Mouse (Mus musculus) heart, adult 11 months (tissue): ENCODE data around the gene Pdlim7.

Source experiments
- DNase-seq: peaks from one replicate; pipeline ENCODE4 v3.0.0; 2022

Pdlim7 gene

DNA sequence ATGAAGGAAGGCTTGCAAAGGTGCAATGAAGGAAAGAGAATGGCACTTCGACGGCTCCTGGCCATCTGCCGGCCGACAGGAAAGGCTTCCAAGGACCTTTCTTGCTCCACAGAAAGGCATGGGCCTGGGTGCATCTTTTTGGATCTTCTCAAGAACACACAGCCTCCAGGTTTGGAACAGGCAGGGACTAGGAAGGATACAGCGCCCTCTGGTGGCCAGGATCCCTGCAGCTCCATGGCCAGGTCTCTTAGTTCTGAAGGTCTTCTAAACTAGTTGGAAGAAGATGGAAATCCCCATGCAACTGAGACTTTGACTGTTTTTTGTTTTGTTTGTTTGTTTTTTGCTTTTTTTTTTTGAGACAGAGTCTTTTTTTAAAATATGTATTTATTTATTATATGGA is 3.5 kb upstream of the Pdlim7 start:
- DNase-seq: peak; percentile 96

DNA sequence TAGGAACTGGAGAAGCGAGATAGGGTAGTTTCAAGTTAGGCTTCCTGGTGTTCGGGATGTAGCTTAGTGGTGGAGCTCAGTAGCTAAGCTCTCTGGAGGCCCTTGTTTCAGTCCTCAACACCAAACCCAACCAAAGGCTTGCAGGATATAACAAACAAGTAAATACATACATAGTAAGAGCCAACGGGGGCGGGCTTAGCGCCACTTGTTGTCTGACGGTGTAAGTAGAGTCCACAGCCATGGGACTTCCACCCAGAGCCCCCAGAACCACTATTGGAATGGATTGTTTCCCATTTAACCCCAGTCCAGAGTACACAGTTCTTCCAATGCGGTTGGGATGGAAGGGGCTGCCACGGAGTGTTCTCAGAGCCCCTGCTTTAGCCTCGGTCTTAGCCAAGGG is 352 bp upstream of the Pdlim7 start:
- peak; percentile 93 for DNase-seq

DNA sequence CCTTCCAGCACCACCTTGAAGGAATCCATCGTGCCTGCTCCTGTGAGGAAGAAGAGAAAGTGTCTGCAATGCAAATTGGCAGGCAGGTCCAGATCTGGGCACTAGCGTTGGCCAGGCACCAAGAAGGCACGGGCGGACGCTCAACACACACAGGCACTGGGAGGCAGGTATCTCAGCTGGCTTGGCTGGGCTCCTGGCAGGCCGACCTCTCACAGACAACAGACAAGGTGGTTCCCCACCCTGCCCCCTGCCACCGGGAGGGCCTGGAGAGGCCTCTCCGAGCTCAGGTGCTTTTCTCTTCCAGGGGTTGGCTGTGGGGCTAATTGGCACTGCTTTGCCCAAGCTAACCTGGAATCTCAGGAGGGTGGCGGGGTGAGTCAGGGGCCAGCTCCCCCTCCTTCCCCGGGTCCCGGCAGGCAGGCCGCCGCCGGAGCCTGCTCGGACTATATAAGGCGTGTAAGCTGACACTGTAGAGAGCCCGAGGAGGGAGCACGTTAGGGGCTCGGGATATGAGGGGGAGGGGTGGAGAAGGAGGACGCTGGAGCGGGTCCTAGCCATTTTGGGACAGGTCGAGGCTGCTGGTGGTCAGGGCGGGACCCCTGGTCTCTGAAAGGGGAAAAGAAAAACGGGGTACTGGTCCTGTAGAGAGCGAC is 971 bp downstream of the Pdlim7 start:
- peak; percentile 98 for DNase-seq

DNA sequence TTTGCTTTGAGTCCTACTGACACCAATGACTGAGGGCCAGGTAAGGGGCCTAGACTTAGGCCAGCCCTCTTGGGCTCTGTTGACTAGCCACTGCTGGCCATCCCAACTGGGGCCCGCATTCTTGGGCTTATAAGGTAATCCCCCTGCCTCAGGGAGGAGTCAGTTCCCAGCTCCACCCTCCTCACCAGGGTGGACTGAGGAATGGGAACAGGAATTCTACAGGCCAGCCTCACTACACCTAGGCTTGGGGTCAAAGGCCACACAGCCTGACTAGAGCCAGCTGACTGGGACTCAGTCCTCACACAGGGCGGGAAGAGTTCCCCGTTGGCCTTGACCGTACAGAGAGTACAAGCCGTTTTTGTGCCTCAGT is 2.0 kb downstream of the Pdlim7 start:
- DNase-seq: no peak

DNA sequence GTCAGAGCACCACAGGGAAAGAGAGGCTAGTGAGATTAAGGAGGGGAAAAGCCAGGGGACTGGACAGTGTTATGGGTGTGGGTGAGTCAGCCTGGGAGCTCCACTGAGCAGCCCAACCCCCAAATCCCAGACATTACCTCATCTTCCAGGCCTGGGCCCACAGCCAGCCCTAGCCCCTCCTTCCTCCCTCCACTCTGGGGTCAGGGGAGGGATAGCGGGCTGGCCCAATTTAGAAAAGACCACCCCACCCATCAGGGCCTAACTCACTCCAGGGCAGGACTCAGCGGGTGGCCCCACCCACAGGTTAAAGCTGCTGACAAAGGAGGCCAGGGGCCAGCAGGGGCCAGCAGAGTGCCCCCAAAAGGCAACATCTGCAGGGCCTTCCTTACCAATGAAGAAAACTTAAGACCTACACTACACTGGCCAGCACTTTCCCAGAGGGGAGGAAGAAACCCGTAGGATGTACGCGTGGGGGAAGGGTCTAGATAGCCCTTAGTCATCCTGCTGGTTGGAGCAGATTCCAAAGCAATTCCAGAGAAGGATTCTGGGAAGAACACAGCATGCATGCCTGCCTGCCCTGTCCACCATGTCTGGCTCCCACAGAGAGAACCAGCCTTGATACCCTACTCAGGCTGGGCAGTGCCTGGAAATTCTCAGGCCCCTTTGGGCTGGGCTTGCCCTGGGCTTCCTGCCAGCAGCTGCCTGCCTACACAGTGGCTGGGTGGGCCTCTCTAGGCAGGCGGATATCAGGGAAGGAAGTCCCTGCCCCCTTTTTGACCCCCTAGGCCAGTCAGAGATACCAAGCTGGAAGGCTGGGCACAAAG is 2.6 kb downstream of the Pdlim7 start:
- DNase-seq: peak; percentile 99

DNA sequence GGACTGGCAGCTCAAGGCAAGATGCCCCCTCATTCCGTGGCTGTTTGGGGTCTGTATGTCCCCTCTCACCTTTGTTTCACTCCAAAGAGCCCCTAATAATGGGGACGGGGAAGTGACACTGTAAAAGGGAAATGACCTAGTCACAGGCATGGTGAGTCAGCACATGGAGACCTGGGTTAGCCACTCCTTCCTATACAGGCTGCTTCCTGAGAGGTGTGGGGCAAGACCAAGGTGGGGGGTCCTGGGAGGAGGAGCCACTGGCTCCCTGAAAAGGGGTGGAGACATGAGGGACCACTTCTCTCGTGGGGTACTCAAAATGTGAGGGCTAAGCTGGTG is 3.2 kb downstream of the Pdlim7 start:
- DNase-seq: no peak

DNA sequence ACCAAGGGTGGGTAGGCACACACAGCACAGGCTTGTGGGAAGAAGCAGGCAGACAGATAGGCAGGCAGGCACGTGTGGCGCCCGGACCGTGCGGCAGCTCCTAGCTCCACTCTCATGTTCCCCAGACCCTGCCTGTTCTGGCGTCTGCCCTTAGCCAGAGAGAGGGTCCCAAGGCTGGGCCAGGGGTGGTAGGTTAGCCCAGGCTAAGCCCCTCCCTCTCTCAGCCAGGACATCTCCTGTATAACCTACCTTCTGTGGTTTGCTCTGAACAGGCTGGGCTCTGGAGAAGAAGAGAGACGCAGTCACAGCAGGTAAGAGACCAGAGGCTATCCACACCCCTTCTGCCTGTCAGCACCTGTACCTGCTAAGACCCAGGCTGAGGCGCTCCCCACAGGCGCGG is 4.9 kb downstream of the Pdlim7 start:
- DNase-seq: peak; percentile 91

DNA sequence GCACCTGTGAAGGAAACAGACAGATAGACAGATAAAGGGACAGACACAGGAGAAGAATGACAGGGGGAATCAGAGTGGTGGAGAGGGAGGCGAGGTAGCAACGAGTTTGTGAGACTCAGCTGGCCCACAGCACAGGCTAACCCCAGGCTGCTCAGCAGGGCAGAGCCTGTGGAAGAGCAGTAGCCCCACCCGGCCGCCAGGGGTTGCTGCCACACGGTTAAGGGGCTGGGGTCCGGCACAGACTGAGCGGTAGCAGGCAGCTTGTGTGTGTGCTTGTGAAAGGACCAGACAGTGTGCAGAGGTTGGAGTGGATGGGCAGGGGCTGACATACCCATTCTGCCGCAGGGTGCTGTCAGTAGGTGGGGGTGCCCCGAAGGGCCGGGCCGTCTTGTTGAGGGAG is 5.6 kb downstream of the Pdlim7 start:
- DNase-seq: no peak

DNA sequence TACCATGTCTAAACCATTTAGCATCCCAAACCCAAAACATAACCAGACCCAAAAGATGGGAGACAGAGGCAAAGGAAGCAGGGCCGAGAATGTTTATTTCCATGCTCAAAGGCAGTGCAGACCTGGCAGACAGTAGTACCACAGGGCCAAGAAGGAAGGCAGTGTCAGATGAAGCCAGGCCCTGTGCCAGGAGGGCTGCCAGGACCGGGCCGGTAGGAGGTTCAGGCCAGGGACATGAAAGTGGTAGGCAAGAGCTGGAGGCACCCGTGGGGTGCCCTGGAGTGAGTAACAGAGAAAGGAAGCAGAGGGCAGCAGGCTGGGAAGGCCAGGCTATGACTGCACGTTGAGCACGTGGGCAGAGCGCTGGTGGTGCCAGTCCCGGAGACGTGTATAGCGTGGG is 6.8 kb downstream of the Pdlim7 start:
- no peak for DNase-seq

DNA sequence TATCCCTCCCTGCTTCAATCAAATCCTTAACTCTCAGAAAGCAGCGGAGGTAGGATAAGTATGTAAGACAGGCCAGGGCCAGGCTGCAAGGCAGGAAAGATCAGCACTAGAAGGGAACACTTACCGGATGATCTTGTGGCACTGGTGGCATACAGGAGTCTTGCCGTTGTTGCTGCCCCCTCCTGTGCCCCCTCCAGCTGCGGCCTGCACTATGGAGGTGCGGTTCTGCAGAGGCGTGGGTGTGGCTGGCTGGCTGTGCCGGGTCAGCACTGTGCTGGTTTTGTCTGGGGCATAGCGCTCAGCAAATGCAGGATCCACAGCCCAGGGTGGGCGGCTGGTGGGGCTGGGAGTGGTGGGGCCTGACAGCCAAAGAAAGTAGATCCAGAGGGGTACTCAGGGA is 7.7 kb downstream of the Pdlim7 start:
- DNase-seq: peak; percentile 88

DNA sequence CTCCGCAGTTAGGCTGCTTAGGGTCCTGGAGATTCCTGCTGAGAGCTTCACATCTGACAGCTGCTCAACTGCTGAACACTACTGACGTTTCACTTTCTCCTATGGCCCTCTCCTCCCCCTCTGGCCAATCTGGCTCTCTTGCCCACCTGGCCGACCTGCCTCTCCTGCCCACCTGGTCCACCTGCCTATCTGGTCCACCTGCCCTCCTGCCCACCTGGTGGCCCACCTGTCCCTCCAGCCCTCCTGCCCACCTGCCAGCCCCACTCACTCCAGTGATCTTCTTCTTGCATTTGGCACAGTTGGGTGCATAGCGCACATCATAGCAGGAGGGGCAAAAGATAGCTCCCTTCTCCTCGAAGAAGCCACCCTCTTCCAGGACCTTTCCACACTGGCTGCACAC is 9.1 kb downstream of the Pdlim7 start:
- DNase-seq: no peak

DNA sequence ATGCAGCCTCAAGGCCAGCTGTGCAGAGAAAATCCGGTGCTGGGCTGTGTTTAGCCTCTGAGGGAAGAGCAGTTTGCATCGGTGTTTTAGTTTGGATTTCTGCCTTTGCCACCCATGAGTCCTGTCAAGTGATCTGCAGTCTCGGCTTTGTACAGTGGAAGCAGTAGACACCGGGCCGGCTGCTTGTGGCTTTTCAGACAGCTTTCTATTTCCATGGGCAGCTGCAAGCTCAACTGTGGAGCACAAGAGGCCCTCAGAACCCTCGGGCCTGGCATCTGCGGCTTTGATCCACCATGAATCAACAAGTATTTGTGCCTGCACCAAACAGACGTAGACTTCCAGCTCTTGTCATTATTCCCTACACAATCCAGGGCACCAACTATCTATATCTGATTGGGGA is 11.1 kb downstream of the Pdlim7 start:
- DNase-seq: no peak

DNA sequence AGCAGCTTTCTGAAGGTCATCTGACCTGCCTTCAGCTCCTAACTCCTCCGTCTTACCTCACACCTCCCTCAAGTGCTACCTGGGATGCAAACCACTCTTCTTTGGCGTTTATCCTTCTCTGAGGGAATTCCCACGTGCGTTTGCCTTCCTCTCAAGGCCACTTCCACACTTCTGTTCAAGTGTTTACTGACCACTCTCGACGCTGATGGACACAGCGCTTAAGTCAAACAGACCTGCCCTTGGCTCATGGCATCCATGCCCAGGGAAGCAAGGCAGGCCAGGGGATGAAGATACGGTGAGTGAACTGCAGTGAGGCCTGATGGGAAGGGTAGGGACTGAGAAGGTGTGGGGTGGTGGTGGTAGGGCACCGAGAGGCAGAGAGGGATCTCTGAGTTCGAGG is 12.9 kb downstream of the Pdlim7 start:
- no peak for DNase-seq

DNA sequence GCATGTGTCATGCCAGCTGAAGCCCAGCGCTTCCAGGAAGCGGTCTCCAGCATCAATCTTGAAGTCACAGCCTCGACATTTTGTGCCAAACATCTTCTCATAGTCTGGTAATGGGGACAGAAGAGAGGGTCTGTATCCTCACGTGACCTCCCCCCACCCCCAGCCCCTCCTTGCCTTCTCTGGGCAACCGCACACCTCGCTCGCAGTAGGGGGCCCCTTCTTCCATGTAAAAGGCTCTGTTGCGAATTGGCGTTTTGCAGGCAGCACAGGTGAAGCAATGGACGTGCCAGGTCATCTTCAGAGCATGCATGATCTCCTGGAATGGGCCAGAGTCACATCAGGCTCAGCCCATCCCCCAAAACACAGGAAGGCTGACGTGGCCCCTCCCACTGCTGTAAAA is 14.6 kb downstream of the Pdlim7 start:
- no peak for DNase-seq

DNA sequence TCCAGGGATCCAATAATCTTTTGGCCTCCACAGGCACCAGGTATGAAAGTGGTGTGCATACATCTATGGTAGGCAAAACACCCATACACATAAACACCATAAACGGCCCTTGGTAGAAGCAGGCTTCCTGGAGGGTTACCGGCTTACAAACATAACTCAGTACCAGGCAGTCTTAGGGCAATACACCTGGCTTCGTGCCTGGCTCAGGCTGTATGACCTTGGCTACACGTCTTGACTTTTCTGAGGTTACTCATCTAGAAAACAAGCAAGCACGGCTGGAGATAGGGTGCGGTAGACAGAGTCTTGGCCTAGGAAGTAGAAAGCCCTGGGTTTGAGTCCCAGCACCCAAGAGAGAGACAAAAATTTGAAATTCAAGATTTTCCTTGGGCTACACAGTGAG is 16.8 kb downstream of the Pdlim7 start:
- DNase-seq: no peak

DNA sequence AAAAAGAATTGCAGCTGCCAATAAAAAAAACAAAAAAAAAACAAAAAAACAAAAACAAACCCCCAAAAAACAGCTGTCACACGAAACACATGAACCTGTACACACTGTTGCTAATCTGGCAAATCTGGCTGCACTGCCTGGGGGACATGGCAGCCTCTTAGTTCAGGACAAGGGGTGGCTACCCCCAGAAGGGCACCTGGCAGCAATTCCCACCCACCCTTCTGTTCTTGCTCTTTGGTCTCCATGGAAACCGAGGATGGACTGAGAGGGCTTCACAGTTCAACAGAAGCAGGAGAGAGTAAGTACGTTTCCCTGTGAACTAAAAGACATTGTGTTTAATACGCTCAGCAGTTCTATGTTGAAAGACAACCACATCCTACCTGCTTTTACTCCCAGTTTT is 17.8 kb downstream of the Pdlim7 start:
- DNase-seq: no peak

DNA sequence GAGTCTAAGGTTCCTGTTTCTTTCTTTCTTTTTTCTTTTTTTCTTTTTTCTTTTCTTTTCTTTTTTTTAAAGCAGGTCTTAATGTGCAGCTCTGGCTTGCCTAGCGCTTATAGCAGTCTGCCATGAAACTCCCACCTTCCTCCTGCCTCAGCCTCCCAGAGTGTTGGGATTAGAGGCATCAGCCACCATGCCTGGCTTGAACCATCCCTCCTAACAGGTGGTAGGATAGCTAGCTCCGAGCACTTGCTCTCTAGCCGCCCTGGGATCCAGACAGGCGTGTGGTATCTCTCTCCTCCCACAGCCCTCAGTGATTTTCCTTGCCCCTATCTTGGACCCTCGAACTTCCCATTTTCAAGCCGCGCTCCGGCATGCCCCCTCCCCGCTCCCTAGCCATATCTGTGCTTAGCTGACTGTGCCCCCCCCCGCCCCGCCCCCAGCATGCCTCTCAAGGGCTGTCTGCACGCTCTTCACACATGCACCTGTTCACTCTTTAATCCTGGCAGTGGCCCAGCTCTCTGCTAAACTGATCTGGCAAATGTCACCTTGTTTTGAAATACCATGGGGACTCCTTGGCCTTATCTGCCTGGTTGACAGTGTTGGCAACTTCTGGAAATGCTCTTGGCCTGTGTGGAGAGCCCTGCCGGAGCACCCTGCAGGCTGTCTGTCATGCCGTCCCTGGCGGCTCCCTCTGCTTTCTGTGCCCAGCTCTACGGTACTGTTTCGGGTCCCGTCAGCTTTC is 18.4 kb downstream of the Pdlim7 start:
- DNase-seq: peak; percentile 98

DNA sequence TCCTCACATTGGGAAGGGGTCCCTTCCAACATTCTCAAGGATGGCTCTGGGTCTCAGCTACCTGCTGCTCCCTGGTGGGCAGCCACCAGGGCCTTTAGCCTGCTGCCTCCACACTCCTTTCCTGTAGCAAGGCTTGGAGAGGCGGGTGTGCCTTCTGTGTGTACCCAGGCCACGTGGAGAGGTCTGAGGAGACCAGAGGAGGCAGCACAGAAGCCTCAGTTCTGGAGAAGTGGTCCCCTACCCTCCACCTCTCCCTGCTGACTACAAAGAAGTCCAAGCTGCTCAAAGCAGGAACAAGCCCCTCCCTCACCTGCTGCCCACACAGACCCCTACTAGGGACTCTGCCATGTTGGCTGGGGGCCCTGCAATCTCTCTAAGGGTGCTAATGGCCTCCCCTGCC is 19.2 kb downstream of the Pdlim7 start:
- no peak for DNase-seq

DNA sequence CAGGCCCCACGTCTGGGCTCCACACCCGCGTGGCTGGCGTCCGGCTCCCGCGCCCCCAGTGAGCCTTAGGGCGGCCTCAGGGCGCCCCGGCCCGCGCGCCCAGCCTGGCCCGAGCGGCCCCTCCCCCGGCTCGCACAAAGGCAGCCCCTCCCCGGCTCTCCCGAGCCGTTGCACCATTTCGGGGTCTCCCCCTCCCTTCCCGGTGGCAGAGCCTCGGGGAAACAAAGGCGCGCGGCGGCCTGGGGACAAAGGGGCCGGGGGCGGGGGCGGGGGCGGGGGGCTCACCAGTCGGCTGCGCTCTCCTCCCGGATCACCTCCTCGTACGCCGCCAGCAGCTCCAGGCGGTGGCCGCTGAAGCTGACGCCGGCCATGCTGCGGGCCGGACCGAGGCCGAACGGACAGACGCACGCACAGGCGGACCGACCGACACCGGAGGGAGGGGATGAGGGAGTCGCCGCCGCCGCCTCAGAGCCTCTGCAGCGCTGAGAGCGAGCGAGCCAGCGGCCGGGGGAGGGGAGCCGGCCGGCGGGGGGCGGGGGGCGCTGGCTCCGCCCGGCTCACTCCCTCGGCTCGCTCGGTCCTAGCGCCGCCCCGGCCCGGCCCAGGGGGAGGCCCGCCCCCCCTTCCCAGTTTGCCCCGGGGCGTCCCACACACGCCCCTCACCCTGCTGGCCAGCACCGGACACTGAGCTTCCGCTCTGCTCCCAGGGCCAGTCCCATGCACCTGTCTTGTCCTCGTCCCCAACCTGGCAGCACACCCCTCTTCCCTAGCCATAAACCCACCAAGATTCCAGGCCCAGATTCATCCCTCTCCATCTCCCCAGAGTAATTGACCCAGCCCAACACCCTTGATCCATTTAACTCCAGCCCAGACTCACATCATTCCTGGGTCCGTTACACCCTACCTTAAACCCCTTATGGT is 25.6 kb downstream of the Pdlim7 start, which contains the start of gene Dbn1:
Dbn1 (minus strand) TSS at position 534 of the 921 bp plus-strand sequence.
- peak; percentile 96 for DNase-seq

DNA sequence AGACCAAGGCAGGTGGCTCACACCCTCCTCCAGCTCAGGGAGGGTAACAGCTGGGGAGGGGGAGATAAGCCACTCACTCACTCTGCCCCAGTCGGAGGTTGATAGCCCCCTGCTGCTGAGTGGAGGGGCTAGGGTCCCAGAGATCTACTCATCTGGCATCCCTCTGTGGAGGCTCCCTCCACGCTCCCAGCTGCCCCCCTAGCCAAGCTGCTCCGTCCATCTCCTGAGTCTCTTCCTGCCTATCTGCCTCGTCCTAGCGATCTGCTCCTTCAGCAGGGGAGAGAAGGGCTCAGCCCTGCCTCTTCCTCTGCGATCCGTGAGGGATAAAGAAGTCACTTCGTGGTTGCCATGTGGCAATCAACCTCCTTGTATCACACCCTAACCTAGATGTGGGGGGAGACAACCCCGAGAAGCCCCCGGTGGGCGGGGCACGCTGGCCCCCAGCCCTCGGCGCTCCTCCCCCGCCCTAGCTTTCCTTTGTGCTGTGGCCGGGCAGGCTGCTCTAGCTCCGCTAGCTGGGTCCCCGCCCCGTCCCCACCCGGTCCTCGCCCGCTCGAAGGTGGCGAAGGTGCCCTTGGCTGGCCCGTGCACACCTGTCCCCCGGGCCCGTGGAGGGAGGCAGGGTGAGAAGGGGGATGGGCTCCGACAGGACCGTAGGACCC is 26.4 kb downstream of the Pdlim7 start:
- DNase-seq: peak; percentile 96

DNA sequence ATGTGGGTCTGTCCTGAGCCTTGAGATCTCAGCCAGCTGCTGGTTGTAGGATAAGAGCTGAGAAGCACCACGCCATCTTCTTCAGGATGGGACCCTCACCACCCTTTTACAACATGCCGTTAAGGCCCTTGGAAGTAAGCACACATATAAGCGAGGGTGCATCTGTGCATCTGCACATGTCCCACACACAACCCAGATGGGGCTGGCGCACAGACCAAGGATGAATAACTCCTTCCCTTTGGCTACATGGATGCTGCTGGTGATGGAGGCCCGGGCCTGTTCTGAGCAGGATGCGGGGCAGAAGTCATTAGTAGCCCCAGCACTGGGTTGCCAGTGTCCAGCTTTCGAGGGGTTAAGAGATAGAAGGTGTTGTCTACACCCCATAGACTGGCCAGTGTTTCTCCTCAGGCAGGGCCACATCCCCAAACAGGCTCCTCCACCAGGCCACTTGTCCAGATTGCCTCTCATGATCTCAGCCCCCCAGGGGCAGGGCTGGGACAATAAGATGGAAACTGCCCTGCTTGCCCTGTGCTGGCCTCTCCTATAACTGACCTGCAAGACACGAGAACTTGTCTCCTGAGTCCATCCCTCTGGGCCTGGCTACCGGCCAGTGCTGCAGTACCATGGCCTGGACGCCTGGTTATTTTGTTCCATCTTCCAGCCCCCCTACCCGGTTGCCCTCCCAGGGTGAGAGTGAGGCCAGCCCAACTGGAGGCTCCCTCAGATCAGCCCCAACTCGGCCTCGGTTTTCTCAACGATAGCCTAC is 27.3 kb downstream of the Pdlim7 start:
- DNase-seq: no peak
